Mouse (Mus musculus): ENCODE measurements at regions not wholly inside any gene's neighbourhood (a gene's known extent, or its start where the extent isn't known, plus 50 kb on each side); places are given as distances from the start of the nearest gene placed in this dataset.
A peak's percentile ranks its signal among the peaks of the same experiment; 100 is the strongest.
"Not testable (repeated sequence)": the region's sequence is repeated elsewhere in the genome, so short reads cannot be mapped to it uniquely, and the experiment has no call there.

- Histone ChIP-seq H3K27ac (no peak overlapping the region), H3K4me3 (no peak overlapping the region)
- no peak for TF ChIP-seq CTCF (conservative IDR thresholded peaks at IDR 0.05)
Measured at GRCm38 (mm10) chr15:47196084-47196483, 6688.6 kb upstream of the Gm7489 start.

GRCm38 (mm10) chr15:47196636-47197035, 6688.1 kb upstream of the Gm7489 start:
- no peak overlapping the region for H3K4me3 ChIP-seq
- DNase-seq (ENCODE audit: low spot score in 2 of 2) = no peak
- no peak overlapping the region for H3K27ac ChIP-seq
- TF ChIP-seq CTCF (conservative IDR thresholded peaks at IDR 0.05) = no peak

More at GRCm38 (mm10) chr15:47196084-47196483, 6688.6 kb upstream of the Gm7489 start:
- no peak for DNase-seq (ENCODE audit: low spot score in 2 of 2)

DNA sequence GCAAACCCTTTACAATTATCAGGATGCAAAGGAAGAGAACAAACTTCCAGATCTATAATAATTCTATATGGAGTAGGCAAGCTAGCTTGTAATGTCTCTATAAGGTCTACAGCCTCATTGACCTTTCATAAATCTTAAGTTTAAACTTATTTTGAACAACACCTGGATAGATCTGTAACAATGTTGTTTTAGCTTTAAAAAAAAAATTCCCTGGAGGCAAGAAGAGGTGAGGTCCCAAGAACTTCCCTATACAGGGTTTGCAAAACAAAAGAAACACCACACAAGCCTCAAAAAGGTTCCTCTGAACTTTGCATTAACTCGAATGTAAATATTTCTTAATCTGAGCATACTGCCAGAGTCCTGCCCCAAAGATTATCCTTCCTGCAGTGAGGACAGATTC, 6685.3 kb upstream of the Gm7489 start:
- no peak overlapping the region for H3K4me3 ChIP-seq
- no peak for TF ChIP-seq CTCF (conservative IDR thresholded peaks at IDR 0.05)
- no peak for DNase-seq (ENCODE audit: low spot score in 2 of 2)
- no peak overlapping the region for H3K27ac ChIP-seq

GRCm38 (mm10) chr15:47202142-47202541, 6682.6 kb upstream of the Gm7489 start:
- TF ChIP-seq CTCF (conservative IDR thresholded peaks at IDR 0.05) = peak; percentile 71
- no peak for DNase-seq (ENCODE audit: low spot score in 2 of 2)
- H3K27ac ChIP-seq = no peak overlapping the region
- H3K4me3 ChIP-seq = no peak overlapping the region

- H3K27ac ChIP-seq; DNase-seq (ENCODE audit: low spot score in 2 of 2); H3K4me3 ChIP-seq: not testable (repeated sequence)
Measured at GRCm38 (mm10) chr15:47233221-47233620, 6651.5 kb upstream of the Gm7489 start.

GRCm38 (mm10) chr15:47235631-47236030, 6649.1 kb upstream of the Gm7489 start:
- no peak for TF ChIP-seq CTCF (conservative IDR thresholded peaks at IDR 0.05)
- DNase-seq (ENCODE audit: low spot score in 2 of 2) = no peak
- H3K27ac ChIP-seq = no peak overlapping the region
- no peak overlapping the region for H3K4me3 ChIP-seq
